Mouse (Mus musculus): Measurements from ENCODE around the gene Gm20869. TPM values are rescaled to one million over a fixed set of nuclear protein-coding genes. Genes with fewer than 3 reads are reported as not detected.
"Not testable (repeated sequence)": the region's sequence is repeated elsewhere in the genome, so short reads cannot be mapped to it uniquely, and the experiment has no call there.

Gene Gm20869
- total RNA-seq (2021), result not detected
- long read RNA-seq, result 0 reads

GRCm38 (mm10) chrY:71469149-71469548 lies at the start of gene Gm20869:
TSS of gene Gm20869 (plus strand) at chrY:71469449.
- not testable (repeated sequence) for DNase-seq (ENCODE audit: low spot score in 2 of 2)

Other genes starting within 250 kb of the Gm20869 start
- not detected for gene Gm20870, start 222.6 kb downstream of the Gm20869 start, total RNA-seq (2021)

Measured in layer of hippocampus, adult 18-20 months (tissue).